Mouse (Mus musculus): Measurements from ENCODE around the gene Sap18b. TPM values are rescaled to one million over a fixed set of nuclear protein-coding genes. Genes with fewer than 3 reads are reported as not detected.
"Not testable (repeated sequence)": the region's sequence is repeated elsewhere in the genome, so short reads cannot be mapped to it uniquely, and the experiment has no call there.

Sap18b gene
- polyA plus RNA-seq, 1 experiment from 2014 or later: 256 TPM

GRCm38 (mm10) chr8:95850326-95850725 is 25.2 kb downstream of the Sap18b start:
- peaks cover 20% of the 10 kb centered on the region; the same call in 1 of the 2 replicates for H3K36me3 ChIP-seq
- no peak for ATAC-seq (ENCODE audit: low FRiP score)

GRCm38 (mm10) chr8:95852290-95852689 is 27.1 kb downstream of the Sap18b start:
- Histone ChIP-seq H3K27me3 (replicated peaks) (no peaks in the 10 kb centered on the region), H3K4me1 (peaks cover 17% of the 10 kb centered on the region), H3K36me3 (peaks cover 9% of the 10 kb centered on the region; the same call in 1 of the 2 replicates), H3K27ac (replicated peaks) (no peak overlapping the region), H3K9me3 (replicated peaks) (no peaks in the 10 kb centered on the region), H3K4me2 (peak overlapping the region; percentile 82), H3K9ac (replicated peaks) (peak overlapping the region; percentile 72), H3K4me3 (replicated peaks) (peak overlapping the region; percentile 77)
- WGBS: 83% methylated on average over 4 of the region's 4 CpGs
- ATAC-seq (ENCODE audit: low FRiP score): no peak

More at GRCm38 (mm10) chr8:95850326-95850725, 25.2 kb downstream of the Sap18b start:
- no peak overlapping the region for H3K27ac ChIP-seq (replicated peaks)
- H3K9ac ChIP-seq (replicated peaks): no peak overlapping the region
- H3K4me3 ChIP-seq (replicated peaks): no peak overlapping the region
- 95% methylated on average over 2 of the region's 2 CpGs for WGBS
- H3K4me2 ChIP-seq: no peak overlapping the region
- H3K9me3 ChIP-seq (replicated peaks): no peaks in the 10 kb centered on the region
- no peaks in the 10 kb centered on the region for H3K27me3 ChIP-seq (replicated peaks)
- peaks cover 17% of the 10 kb centered on the region for H3K4me1 ChIP-seq

DNA sequence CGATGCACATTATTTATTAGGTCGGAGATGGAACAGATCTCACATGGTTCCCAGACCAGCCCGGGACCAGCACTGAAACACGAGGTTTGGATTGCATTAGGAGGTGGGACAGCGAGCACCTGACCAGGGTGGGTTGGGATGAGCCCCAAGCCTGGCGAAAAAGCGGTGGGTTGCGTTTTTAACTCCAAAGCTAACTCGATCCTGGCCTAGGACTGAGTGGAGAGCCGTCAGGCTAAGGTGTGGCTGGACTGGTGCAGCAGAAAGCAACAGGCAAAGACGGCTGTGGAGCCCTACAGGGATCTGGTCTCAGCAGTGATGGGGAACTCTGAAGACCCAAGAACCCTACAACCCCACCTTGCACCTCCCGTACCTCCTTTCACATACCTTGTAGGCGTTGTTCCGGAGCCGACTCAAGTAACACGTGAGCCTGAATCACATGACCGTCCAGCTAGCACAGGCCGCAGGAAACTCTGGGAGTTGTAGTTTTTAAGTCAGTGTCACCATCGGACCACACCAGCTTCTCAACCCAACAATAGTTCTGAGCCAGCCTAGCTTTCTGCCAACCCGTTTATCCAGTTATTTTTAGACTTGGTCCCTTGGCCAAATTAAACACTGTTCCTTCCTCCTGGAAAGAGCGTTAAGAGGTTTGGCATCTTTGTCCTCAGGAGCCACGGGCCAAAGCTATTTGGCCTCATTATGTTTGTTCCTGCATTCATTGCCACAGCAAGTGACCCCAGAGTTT is 28.1 kb downstream of the Sap18b start, which contains the start of gene Slc38a7:
Gene Slc38a7 (minus strand): TSS at position 438 of the 742 bp plus-strand sequence.
- Histone ChIP-seq H3K36me3 (peaks cover 3% of the 10 kb centered on the region; the same call in 1 of the 2 replicates), H3K4me2 (peak within 1 kb of the TSS; percentile 82), H3K4me3 (replicated peaks) (peak within 1 kb of the TSS; percentile 77), H3K27me3 (replicated peaks) (no peaks in the 10 kb centered on the region), H3K4me1 (peaks cover 17% of the 10 kb centered on the region), H3K27ac (replicated peaks) (no peak within 1 kb of the TSS), H3K9me3 (replicated peaks) (no peaks in the 10 kb centered on the region), H3K9ac (replicated peaks) (peak within 1 kb of the TSS; percentile 72)
- WGBS: 15% methylated on average over 22 of the region's 22 CpGs
- ATAC-seq (ENCODE audit: low FRiP score): peak; percentile 97

GRCm38 (mm10) chr8:95854174-95854573 is 29.0 kb downstream of the Sap18b start:
- Histone ChIP-seq H3K9ac (replicated peaks) (no peak overlapping the region), H3K4me1 (peaks cover 17% of the 10 kb centered on the region), H3K4me2 (no peak overlapping the region), H3K27me3 (replicated peaks) (no peaks in the 10 kb centered on the region), H3K27ac (replicated peaks) (no peak overlapping the region), H3K9me3 (replicated peaks) (no peaks in the 10 kb centered on the region), H3K4me3 (replicated peaks) (no peak overlapping the region), H3K36me3 (no peaks in the 10 kb centered on the region)
- ATAC-seq (ENCODE audit: low FRiP score): no peak
- 94% methylated on average over 6 of the region's 6 CpGs for WGBS

DNA sequence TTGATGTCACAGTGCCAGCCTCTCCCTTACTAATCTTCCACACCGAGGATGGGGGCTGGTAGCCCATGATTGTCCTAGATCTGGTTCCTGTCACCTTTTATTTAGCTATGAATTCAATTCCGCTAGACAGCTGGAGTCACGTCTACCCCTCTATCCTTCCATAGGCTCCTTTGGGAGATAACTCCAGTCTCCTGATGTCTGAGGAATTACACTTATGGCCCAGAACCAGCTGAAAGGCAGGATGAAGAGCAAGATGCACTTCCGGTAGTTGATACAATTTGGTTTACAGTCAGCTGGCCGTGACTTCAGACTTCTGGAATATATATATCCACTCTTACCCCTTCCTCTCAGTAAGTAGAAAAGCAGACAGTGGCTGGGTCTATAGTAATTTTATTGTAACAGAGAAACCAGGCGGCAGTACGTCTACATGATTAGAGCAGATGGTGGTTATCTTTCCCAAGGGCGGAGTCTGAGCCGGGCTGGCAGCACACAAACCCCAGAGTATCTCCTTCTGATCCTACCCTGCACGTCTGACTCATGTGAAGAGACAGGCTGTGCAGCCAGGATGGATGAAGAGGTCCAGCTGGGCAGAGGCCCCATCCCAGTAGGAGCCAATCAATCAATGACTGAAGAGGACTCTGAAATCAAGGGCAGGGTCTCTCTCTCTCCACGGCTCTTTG is 38.8 kb downstream of the Sap18b start:
- H3K4me1 ChIP-seq; H3K27me3 ChIP-seq (replicated peaks); H3K9me3 ChIP-seq (replicated peaks); H3K9ac ChIP-seq (replicated peaks); H3K4me3 ChIP-seq (replicated peaks); H3K27ac ChIP-seq (replicated peaks); H3K4me2 ChIP-seq; ATAC-seq (ENCODE audit: low FRiP score): not testable (repeated sequence)
- 65% methylated on average over 10 of the region's 11 CpGs for WGBS
- H3K36me3 ChIP-seq: peaks cover 38% of the 10 kb centered on the region

DNA sequence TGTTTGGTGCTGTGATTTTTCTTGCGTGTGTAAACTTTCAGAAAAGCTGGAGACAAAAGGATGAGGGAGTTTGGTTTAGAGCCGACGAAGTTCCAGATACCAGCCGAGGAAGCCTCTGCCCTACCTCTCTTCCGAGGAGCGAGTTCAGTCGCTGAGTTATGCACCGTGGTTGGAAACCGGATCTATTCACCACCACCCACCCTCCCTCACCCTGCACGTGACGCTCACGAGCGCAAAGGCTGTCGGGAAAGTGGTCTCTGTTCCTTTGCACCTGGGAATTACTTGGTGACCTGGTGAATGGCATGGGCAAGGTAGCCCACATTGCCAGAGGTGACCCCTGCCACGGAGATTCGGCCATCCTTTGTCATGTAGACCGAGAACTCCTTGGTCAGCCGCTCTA is 39.7 kb downstream of the Sap18b start:
- not testable (repeated sequence) for H3K4me2 ChIP-seq; H3K9ac ChIP-seq (replicated peaks); H3K27me3 ChIP-seq (replicated peaks); H3K4me1 ChIP-seq; H3K27ac ChIP-seq (replicated peaks); H3K4me3 ChIP-seq (replicated peaks); H3K9me3 ChIP-seq (replicated peaks); ATAC-seq (ENCODE audit: low FRiP score)
- H3K36me3 ChIP-seq: peaks cover 47% of the 10 kb centered on the region
- 98% methylated on average over 18 of the region's 18 CpGs for WGBS

GRCm38 (mm10) chr8:95871690-95872089 is 46.5 kb downstream of the Sap18b start:
- peaks cover 93% of the 10 kb centered on the region for H3K36me3 ChIP-seq
- H3K27ac ChIP-seq (replicated peaks): no peak overlapping the region
- no peaks in the 10 kb centered on the region for H3K9me3 ChIP-seq (replicated peaks)
- H3K27me3 ChIP-seq (replicated peaks): no peaks in the 10 kb centered on the region
- WGBS: 94% methylated on average over 16 of the region's 16 CpGs
- no peak overlapping the region for H3K4me3 ChIP-seq (replicated peaks)
- no peaks in the 10 kb centered on the region for H3K4me1 ChIP-seq
- H3K9ac ChIP-seq (replicated peaks): no peak overlapping the region
- ATAC-seq (ENCODE audit: low FRiP score): no peak
- no peak overlapping the region for H3K4me2 ChIP-seq

- no peak overlapping the region for H3K4me2 ChIP-seq
- H3K9me3 ChIP-seq (replicated peaks): no peaks in the 10 kb centered on the region
- peaks cover 66% of the 10 kb centered on the region for H3K36me3 ChIP-seq
- H3K4me3 ChIP-seq (replicated peaks): no peak overlapping the region
- 96% methylated on average over 7 of the region's 7 CpGs for WGBS
- no peak overlapping the region for H3K27ac ChIP-seq (replicated peaks)
- no peak for ATAC-seq (ENCODE audit: low FRiP score)
- no peak overlapping the region for H3K9ac ChIP-seq (replicated peaks)
- H3K4me1 ChIP-seq: peaks cover 16% of the 10 kb centered on the region
- no peaks in the 10 kb centered on the region for H3K27me3 ChIP-seq (replicated peaks)
Observed at GRCm38 (mm10) chr8:95875270-95875669, 50.1 kb downstream of the Sap18b start.

Other genes starting within 250 kb of the Sap18b start
- gene Prss54, start 249.0 kb upstream of the Sap18b start, polyA plus RNA-seq (2015; fragmentation: Nextera tagmentation; extraction: Ambion mirVana): not detected in 2 replicates
- 7.8 and 9.8 TPM in 2 replicates for gene Gins3, start 191.9 kb upstream of the Sap18b start, polyA plus RNA-seq (2015; fragmentation: Nextera tagmentation; extraction: Ambion mirVana)
- gene Ndrg4, start 148.4 kb upstream of the Sap18b start, polyA plus RNA-seq (2015; fragmentation: Nextera tagmentation; extraction: Ambion mirVana): 495 and 557 TPM in 2 replicates
- 32.9 and 34.8 TPM in 2 replicates for gene Setd6, start 109.5 kb upstream of the Sap18b start, polyA plus RNA-seq (2015; fragmentation: Nextera tagmentation; extraction: Ambion mirVana)
- gene Cnot1, start 17.9 kb upstream of the Sap18b start, polyA plus RNA-seq (2015; fragmentation: Nextera tagmentation; extraction: Ambion mirVana): 33.8 and 37.8 TPM in 2 replicates
- 21.2 and 23.0 TPM in 2 replicates for gene Slc38a7, start 28.2 kb downstream of the Sap18b start, polyA plus RNA-seq (2015; fragmentation: Nextera tagmentation; extraction: Ambion mirVana)
- gene Got2, start 63.2 kb downstream of the Sap18b start, polyA plus RNA-seq (2015; fragmentation: Nextera tagmentation; extraction: Ambion mirVana): 235 and 242 TPM in 2 replicates